Mouse (Mus musculus): ENCODE measurements around the gene Kazn. TPM values are rescaled to one million over a fixed set of nuclear protein-coding genes. Genes with fewer than 3 reads are reported as not detected.
A peak's percentile ranks its signal among the peaks of the same experiment; 100 is the strongest.

Kazn gene
- polyA plus RNA-seq, 1 experiment from 2014 or later = 13.2 TPM

DNA sequence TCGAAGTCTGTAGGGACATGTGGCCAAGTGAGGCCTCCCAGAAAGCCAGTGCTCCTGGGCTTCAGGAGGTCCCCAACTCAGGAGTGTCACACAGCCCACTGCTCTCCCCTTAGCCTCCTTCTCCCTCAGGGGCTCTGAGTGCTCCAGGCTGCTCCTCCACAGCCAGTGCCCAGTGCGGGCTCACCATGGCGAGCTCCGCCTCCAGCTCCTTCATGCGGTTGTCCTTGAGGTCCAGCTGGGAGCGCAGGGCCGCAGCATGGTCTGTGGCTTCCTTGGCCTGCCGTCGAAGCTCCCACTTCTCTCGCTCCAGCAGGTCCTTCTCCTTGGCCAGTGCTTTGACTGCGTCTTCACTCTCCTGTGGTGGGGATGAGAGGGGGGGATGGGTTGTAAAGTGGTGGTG is 85.0 kb downstream of the Kazn start:
- no peak overlapping the region for H3K27ac ChIP-seq (ENCODE audit: low read length)
- H3K9ac ChIP-seq (ENCODE audit: low read length) = no peak overlapping the region
- H3K9me3 ChIP-seq (replicated peaks; ENCODE audit: control insufficient read depth, low read length) = no peaks in the 10 kb centered on the region
- WGBS = 75% methylated on average over 11 of the region's 11 CpGs
- H3K4me2 ChIP-seq (ENCODE audit: low read depth, low read length) = no peak overlapping the region
- ATAC-seq (ENCODE audit: insufficient read depth, low FRiP score) = no peak
- H3K27me3 ChIP-seq (ENCODE audit: control insufficient read depth, insufficient read depth, low read length) = no peaks in the 10 kb centered on the region
- no peaks in the 10 kb centered on the region; the same call in 1 of the 2 replicates for H3K4me1 ChIP-seq (ENCODE audit: control insufficient read depth, insufficient read depth, low read length)
- H3K4me3 ChIP-seq (replicated peaks; ENCODE audit: low read length) = no peak overlapping the region
- no peaks in the 10 kb centered on the region for H3K36me3 ChIP-seq (ENCODE audit: control insufficient read depth, insufficient read depth, low read length)

DNA sequence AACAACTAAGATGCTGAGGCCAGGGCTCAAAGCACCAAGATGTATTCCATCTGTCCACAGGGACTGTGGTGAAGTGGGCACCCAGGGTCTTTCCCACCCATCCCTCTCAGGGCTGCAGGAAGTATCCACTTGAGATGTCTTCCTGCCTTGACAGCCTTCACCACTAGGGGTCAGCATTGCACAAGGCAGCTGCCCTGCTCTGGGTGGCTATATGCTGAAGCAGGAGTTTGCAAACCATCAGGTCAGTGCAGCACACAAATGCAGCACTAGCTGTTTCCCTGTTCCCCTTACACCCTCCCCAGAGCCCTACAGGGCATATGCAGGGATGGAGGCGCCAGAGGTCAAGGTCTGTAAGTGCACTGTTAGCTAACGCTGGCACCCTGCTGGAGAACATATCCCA is 85.7 kb downstream of the Kazn start:
- no peaks in the 10 kb centered on the region for H3K36me3 ChIP-seq (ENCODE audit: control insufficient read depth, insufficient read depth, low read length)
- H3K4me1 ChIP-seq (ENCODE audit: control insufficient read depth, insufficient read depth, low read length) = no peaks in the 10 kb centered on the region; the same call in 1 of the 2 replicates
- no peak overlapping the region for H3K9ac ChIP-seq (ENCODE audit: low read length)
- no peaks in the 10 kb centered on the region for H3K27me3 ChIP-seq (ENCODE audit: control insufficient read depth, insufficient read depth, low read length)
- WGBS = 4% methylated on average over 2 of the region's 2 CpGs
- no peak overlapping the region for H3K4me2 ChIP-seq (ENCODE audit: low read depth, low read length)
- peak; percentile 64; the same call in 1 of the 2 replicates for ATAC-seq (ENCODE audit: insufficient read depth, low FRiP score)
- no peaks in the 10 kb centered on the region for H3K9me3 ChIP-seq (replicated peaks; ENCODE audit: control insufficient read depth, low read length)
- H3K4me3 ChIP-seq (replicated peaks; ENCODE audit: low read length) = no peak overlapping the region
- no peak overlapping the region for H3K27ac ChIP-seq (ENCODE audit: low read length)

DNA sequence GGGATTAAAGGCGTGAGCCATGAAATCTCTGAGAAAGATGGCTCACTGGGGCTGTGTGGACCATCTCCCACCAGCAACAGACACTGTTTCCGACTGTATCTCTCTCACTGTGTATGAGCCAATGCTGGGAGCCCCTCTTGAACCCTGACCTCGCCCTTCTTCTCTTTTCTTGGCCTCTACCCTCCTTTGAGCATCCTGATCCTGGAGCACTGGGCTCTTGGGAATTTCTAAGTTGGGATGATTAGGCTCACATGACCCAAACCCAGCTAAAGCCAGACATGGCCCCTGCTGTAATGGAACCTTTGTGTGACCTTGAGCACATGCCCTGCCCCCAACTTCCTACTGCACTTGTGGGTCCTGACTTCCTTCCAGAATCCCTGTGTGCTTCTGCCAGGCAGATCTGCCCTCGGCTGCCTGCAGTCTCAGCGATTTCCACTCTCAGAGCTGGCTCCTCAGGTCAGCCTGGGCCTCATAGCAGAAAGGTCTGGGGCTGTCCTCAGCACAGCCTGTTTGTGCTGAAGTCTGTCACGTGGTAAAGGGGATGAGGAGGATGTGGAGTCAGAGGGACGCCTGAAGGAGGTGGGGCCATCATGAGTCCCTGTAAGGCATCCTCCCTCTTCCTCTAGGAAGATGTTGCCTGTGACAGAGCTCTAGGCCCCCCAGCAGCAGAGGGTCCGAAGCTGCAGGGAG is 86.3 kb downstream of the Kazn start:
- Histone ChIP-seq H3K27me3 (ENCODE audit: control insufficient read depth, insufficient read depth, low read length) (no peaks in the 10 kb centered on the region), H3K9ac (ENCODE audit: low read length) (no peak overlapping the region), H3K9me3 (replicated peaks; ENCODE audit: control insufficient read depth, low read length) (no peaks in the 10 kb centered on the region), H3K36me3 (ENCODE audit: control insufficient read depth, insufficient read depth, low read length) (peaks cover 6% of the 10 kb centered on the region), H3K4me2 (ENCODE audit: low read depth, low read length) (no peak overlapping the region), H3K4me3 (replicated peaks; ENCODE audit: low read length) (no peak overlapping the region), H3K4me1 (ENCODE audit: control insufficient read depth, insufficient read depth, low read length) (no peaks in the 10 kb centered on the region; the same call in 1 of the 2 replicates), H3K27ac (ENCODE audit: low read length) (no peak overlapping the region)
- ATAC-seq (ENCODE audit: insufficient read depth, low FRiP score) = no peak
- WGBS = 65% methylated on average over 8 of the region's 8 CpGs

GRCm38 (mm10) chr4:142150086-142150485 is 89.1 kb downstream of the Kazn start:
- peaks cover 22% of the 10 kb centered on the region for H3K36me3 ChIP-seq (ENCODE audit: control insufficient read depth, insufficient read depth, low read length)
- H3K4me2 ChIP-seq (ENCODE audit: low read depth, low read length) = no peak overlapping the region
- H3K9ac ChIP-seq (ENCODE audit: low read length) = no peak overlapping the region
- H3K4me3 ChIP-seq (replicated peaks; ENCODE audit: low read length) = no peak overlapping the region
- H3K4me1 ChIP-seq (ENCODE audit: control insufficient read depth, insufficient read depth, low read length) = no peaks in the 10 kb centered on the region; the same call in 1 of the 2 replicates
- WGBS = 71% methylated on average over 2 of the region's 2 CpGs
- no peaks in the 10 kb centered on the region for H3K9me3 ChIP-seq (replicated peaks; ENCODE audit: control insufficient read depth, low read length)
- no peaks in the 10 kb centered on the region for H3K27me3 ChIP-seq (ENCODE audit: control insufficient read depth, insufficient read depth, low read length)
- no peak for ATAC-seq (ENCODE audit: insufficient read depth, low FRiP score)
- H3K27ac ChIP-seq (ENCODE audit: low read length) = no peak overlapping the region

DNA sequence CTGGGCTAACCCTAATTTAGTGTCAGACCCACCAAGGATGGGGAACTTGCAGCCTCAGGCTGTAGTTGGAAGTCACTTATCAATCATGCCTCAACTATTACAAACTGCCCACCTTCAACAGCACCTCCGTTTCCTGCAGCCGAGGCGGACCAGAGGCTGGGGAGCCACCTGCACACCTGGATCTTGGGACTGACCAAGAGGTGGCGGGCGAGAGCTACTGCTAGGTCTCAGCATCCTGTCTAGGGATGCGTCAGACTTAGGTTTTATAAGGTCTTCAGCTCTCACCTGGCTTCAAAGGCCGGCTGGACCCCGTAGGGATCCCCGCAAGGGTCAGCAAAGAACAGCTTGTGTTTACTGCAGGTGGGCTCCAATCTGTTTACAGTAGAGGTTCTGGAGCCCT is 90.0 kb downstream of the Kazn start:
- Histone ChIP-seq H3K36me3 (ENCODE audit: control insufficient read depth, insufficient read depth, low read length) (peaks cover 24% of the 10 kb centered on the region), H3K9ac (ENCODE audit: low read length) (no peak overlapping the region), H3K27ac (ENCODE audit: low read length) (no peak overlapping the region), H3K4me3 (replicated peaks; ENCODE audit: low read length) (no peak overlapping the region), H3K4me1 (ENCODE audit: control insufficient read depth, insufficient read depth, low read length) (no peaks in the 10 kb centered on the region; the same call in 1 of the 2 replicates), H3K27me3 (ENCODE audit: control insufficient read depth, insufficient read depth, low read length) (no peaks in the 10 kb centered on the region), H3K4me2 (ENCODE audit: low read depth, low read length) (no peak overlapping the region), H3K9me3 (replicated peaks; ENCODE audit: control insufficient read depth, low read length) (no peaks in the 10 kb centered on the region)
- 68% methylated on average over 9 of the region's 9 CpGs for WGBS
- no peak for ATAC-seq (ENCODE audit: insufficient read depth, low FRiP score)

DNA sequence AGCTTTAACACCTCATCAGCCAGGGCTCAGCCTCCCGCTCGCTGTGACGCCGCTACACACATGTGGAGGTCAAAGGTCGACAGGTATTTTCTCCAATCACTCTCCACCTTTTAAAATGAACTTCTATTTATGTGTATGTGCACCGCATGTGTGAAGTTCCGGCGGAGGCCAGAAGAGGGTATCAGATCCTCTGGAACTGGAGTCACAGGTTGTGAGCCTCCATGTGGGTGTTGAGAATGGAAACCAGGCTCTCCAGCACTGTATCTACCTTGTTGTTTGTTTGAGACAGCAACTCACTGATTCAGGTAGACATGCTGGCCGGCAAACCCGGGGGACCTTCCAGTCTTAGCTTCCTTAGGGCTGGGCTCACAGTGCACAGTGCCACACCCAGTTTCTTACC is 91.5 kb downstream of the Kazn start:
- no peaks in the 10 kb centered on the region for H3K4me1 ChIP-seq (ENCODE audit: control insufficient read depth, insufficient read depth, low read length)

GRCm38 (mm10) chr4:142144096-142144495 is 95.1 kb downstream of the Kazn start:
- Histone ChIP-seq H3K9ac (ENCODE audit: low read length) (no peak overlapping the region), H3K4me1 (ENCODE audit: control insufficient read depth, insufficient read depth, low read length) (no peaks in the 10 kb centered on the region), H3K27me3 (ENCODE audit: control insufficient read depth, insufficient read depth, low read length) (no peaks in the 10 kb centered on the region), H3K9me3 (replicated peaks; ENCODE audit: control insufficient read depth, low read length) (no peaks in the 10 kb centered on the region), H3K36me3 (ENCODE audit: control insufficient read depth, insufficient read depth, low read length) (peaks cover 27% of the 10 kb centered on the region), H3K4me3 (replicated peaks; ENCODE audit: low read length) (no peak overlapping the region), H3K27ac (ENCODE audit: low read length) (no peak overlapping the region), H3K4me2 (ENCODE audit: low read depth, low read length) (no peak overlapping the region)
- no peak for ATAC-seq (ENCODE audit: insufficient read depth, low FRiP score)
- WGBS = 45% methylated on average over 5 of the region's 5 CpGs

More for the DNA sequence above, 91.5 kb downstream of the Kazn start:
- Histone ChIP-seq H3K27me3 (ENCODE audit: control insufficient read depth, insufficient read depth, low read length) (no peaks in the 10 kb centered on the region), H3K36me3 (ENCODE audit: control insufficient read depth, insufficient read depth, low read length) (peaks cover 27% of the 10 kb centered on the region), H3K27ac (ENCODE audit: low read length) (no peak overlapping the region), H3K9me3 (replicated peaks; ENCODE audit: control insufficient read depth, low read length) (no peaks in the 10 kb centered on the region), H3K4me2 (ENCODE audit: low read depth, low read length) (no peak overlapping the region), H3K9ac (ENCODE audit: low read length) (no peak overlapping the region), H3K4me3 (replicated peaks; ENCODE audit: low read length) (no peak overlapping the region)
- no peak for ATAC-seq (ENCODE audit: insufficient read depth, low FRiP score)
- 93% methylated on average over 10 of the region's 10 CpGs for WGBS

DNA sequence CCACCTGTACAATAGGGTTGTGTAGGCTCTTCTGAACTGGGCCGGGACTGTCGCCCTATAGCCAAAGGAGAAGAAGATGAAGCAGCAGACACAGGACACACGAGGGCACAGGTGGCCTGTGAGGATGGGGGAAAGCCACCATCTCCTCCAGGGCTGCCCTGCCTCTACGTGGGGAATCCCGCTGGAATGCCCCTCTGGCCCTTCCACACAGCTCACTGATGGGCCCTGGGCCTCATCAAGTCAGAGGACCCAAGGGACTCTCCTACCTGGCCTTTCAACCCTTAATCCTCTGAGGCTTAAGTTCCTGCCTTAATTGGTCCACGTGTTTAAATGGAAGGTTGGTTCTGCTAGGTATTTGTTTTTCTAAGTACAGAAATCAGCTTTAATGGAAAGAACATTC is 95.9 kb downstream of the Kazn start:
- Histone ChIP-seq H3K9ac (ENCODE audit: low read length) (no peak overlapping the region), H3K27ac (ENCODE audit: low read length) (no peak overlapping the region), H3K4me3 (replicated peaks; ENCODE audit: low read length) (no peak overlapping the region), H3K9me3 (replicated peaks; ENCODE audit: control insufficient read depth, low read length) (no peaks in the 10 kb centered on the region), H3K4me2 (ENCODE audit: low read depth, low read length) (no peak overlapping the region), H3K36me3 (ENCODE audit: control insufficient read depth, insufficient read depth, low read length) (peaks cover 25% of the 10 kb centered on the region), H3K27me3 (ENCODE audit: control insufficient read depth, insufficient read depth, low read length) (no peaks in the 10 kb centered on the region), H3K4me1 (ENCODE audit: control insufficient read depth, insufficient read depth, low read length) (no peaks in the 10 kb centered on the region)
- no peak for ATAC-seq (ENCODE audit: insufficient read depth, low FRiP score)
- 84% methylated on average over 6 of the region's 6 CpGs for WGBS

- H3K9me3 ChIP-seq (replicated peaks; ENCODE audit: control insufficient read depth, low read length) = no peaks in the 10 kb centered on the region
- no peak overlapping the region for H3K9ac ChIP-seq (ENCODE audit: low read length)
- H3K36me3 ChIP-seq (ENCODE audit: control insufficient read depth, insufficient read depth, low read length) = peaks cover 5% of the 10 kb centered on the region; the same call in 1 of the 2 replicates
- no peak overlapping the region for H3K4me3 ChIP-seq (replicated peaks; ENCODE audit: low read length)
- no peak overlapping the region for H3K27ac ChIP-seq (ENCODE audit: low read length)
- no peak for ATAC-seq (ENCODE audit: insufficient read depth, low FRiP score)
- no peaks in the 10 kb centered on the region for H3K4me1 ChIP-seq (ENCODE audit: control insufficient read depth, insufficient read depth, low read length)
- no peaks in the 10 kb centered on the region for H3K27me3 ChIP-seq (ENCODE audit: control insufficient read depth, insufficient read depth, low read length)
- WGBS = 80% methylated on average over 5 of the region's 5 CpGs
- H3K4me2 ChIP-seq (ENCODE audit: low read depth, low read length) = no peak overlapping the region
Observed at GRCm38 (mm10) chr4:142139729-142140128, 99.5 kb downstream of the Kazn start.
